Mouse (Mus musculus): ENCODE measurements around the gene Fam71e1.
A peak's percentile ranks its signal among the peaks of the same experiment; 100 is the strongest.

GRCm38 (mm10) chr7:44467811-44468411 lies 28.5 kb upstream of the Fam71e1 start, which contains the start of gene Josd2:
- TF ChIP-seq CTCF (IDR thresholded peaks at IDR 0.05; ENCODE audit: low read depth) (no peak), EP300 (IDR thresholded peaks at IDR 0.05; ENCODE audit: low read depth) (peak; percentile 64)
